Mouse (Mus musculus): ENCODE measurements around the gene Adh4. TPM values are rescaled to one million over a fixed set of nuclear protein-coding genes. Genes with fewer than 3 reads are reported as not detected.

Adh4 gene
- polyA plus RNA-seq (2015; fragmentation: Nextera tagmentation; extraction: Ambion mirVana) = not detected in 2 replicates

DNA sequence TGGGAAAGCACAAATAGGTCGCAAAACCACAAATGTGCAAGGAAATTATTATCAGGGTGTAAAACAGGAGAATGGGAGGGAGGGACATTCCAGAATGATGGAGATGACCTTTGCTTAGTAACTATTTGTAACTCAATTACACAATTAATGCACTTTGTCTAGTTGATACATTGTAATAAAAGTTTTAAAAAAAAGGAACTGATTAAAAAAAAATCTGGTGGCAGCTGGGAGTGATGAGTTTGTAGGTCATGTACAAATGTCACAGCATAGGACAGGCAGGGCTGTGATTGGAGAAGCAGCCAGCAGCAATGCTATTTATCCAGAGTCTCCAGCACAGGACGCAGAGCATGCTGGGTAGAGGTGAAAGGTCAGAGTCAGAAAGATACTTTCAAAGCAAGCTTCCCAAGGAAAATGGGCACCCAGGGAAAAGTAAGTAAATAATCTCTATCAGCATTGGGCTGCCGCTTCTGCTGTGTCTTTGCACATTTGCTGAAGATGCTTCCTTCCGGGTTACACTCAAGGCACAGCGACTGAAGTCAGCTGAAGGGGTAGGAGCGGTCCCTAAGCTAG is at the start of gene Adh4:
Gene Adh4 (plus strand): TSS at position 346 of the 570 bp plus-strand sequence.

DNA sequence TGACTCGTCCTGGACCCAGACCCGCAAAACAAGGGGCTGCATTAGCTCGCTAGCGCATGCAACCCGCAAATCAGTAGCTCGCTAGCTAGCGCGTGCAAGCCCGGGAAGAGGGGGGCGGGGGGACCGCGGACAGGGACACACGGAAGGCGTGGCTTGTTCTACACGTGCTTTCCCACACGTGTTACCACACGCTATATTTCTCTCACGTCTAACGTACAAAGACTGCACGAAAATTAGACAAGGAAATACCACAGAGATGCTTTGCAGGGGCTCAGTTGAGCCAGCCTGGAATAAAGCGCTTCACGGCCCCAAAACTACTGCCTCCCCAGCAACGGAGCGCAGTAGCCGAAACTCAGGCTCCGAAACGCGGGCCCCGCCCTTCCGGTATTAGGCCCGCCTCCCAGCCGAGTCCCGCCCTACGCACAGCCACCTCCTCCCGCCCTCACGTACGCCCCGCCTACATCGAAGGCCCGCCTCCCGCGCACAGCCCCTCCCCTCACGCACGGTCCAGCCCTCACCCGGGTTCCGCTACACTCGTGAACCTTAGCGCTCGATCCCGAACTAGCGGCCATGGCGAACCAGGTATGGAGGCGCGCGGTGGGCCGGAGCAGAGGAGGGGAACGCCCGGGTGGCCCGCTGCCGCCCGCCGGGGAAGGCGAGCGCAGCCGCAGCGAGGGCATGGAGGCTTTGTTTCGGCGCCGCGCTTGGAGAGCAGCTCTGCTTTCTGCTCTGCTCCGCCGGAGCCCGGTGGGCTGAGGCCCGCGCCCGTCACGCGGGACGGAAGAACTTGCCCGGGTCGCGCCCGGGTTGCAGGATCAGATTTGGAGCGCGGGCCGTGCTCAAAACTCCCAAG is 27.6 kb downstream of the Adh4 start, which contains the start of gene Adh5:
Gene Adh5 (plus strand): TSS at position 482 of the 853 bp plus-strand sequence.

Other genes starting within 250 kb of the Adh4 start
- not detected in 2 replicates for gene 4930579F01Rik, start 221.6 kb upstream of the Adh4 start, polyA plus RNA-seq (2015; fragmentation: Nextera tagmentation; extraction: Ambion mirVana)
- 2.0 and 2.9 TPM in 2 replicates for gene Adh7, start 197.7 kb upstream of the Adh4 start, polyA plus RNA-seq (2015; fragmentation: Nextera tagmentation; extraction: Ambion mirVana)
- 675 and 751 TPM in 2 replicates for gene Adh1, start 154.5 kb upstream of the Adh4 start, polyA plus RNA-seq (2015; fragmentation: Nextera tagmentation; extraction: Ambion mirVana)
- gene Adh6a, start 102.2 kb upstream of the Adh4 start, polyA plus RNA-seq (2015; fragmentation: Nextera tagmentation; extraction: Ambion mirVana) = 0.31 and 0.34 TPM in 2 replicates
- 0.24 TPM in 1 of 2 replicates, not detected in the other for gene Adh6b, start 73.7 kb upstream of the Adh4 start, polyA plus RNA-seq (2015; fragmentation: Nextera tagmentation; extraction: Ambion mirVana)
- gene Adh5, start 27.6 kb downstream of the Adh4 start, polyA plus RNA-seq (2015; fragmentation: Nextera tagmentation; extraction: Ambion mirVana) = 109 and 120 TPM in 2 replicates
- gene Metap1, start 74.0 kb downstream of the Adh4 start, polyA plus RNA-seq (2015; fragmentation: Nextera tagmentation; extraction: Ambion mirVana) = 27.1 and 27.6 TPM in 2 replicates
- gene Eif4e, start 110.7 kb downstream of the Adh4 start, polyA plus RNA-seq (2015; fragmentation: Nextera tagmentation; extraction: Ambion mirVana) = 150 and 170 TPM in 2 replicates

All from urinary bladder, postnatal 0 days (tissue).